ENCODE assay signal across 20 mouse cellular contexts in the genomic region with DNA sequence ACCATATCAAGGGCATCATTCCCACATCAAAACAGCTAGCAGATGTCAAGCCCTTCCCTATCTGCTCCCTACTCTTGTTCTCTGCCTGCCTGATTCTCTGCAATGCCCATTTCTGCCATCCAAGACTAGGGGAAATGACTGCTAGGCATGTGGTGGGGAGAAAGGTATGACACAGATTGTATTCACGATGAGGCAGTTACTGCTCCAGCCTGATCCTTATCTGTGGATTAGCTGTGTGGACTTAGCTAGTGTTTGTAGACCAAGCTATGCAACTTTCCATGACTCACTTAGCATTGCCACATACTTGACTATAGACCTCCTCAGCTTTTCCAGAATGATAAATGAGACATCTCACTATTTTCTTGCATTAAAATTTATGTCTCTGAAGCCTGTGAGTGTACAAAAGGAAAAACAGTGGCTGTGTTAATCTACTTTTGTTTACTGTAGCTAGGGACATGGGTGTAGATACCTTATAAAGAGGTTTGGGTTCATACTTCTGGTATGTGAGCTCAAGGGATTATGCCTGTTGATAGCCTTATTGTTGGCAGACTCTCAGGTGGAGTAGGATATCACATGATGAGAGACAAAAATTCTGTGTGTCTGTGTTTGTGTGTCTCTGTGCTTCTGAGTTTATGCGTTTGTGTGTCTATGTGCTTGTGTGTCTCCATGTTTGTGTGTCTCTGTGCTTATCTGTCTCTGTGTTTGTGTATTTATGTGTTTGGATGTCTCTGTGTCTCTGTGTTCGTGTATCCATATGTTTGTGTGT. TPM values are rescaled to one million over a fixed set of nuclear protein-coding genes. Genes with fewer than 3 reads are reported as not detected.
DNase-seq lines count a peak whose midpoint lies in the region; ATAC-seq lines count a peak whose summit lies in the region.
"Had no signal": no experiment of that assay in that cellular context is flagged by ENCODE, and none has a peak within 500 bp of the region (broad histone marks: within the 10 kb centered on the region; RNA-seq: fewer than 3 reads in every experiment).

No protein-coding gene starts in this region.

- H3K27ac ChIP-seq in heart, embryonic 11.5 days (ENCODE audit: low read depth, low read length): no peak overlapping the region
- H3K27ac ChIP-seq: embryonic facial prominence, embryonic 12.5 days; hindbrain, embryonic 15.5 days; kidney, postnatal 0 days; limb, embryonic 12.5 days; liver, embryonic 13.5 days; lung, embryonic 15.5 days; midbrain, embryonic 12.5 days had no signal

- no peaks in the 10 kb centered on the region for H3K36me3 ChIP-seq in heart, embryonic 11.5 days (ENCODE audit: control insufficient read depth, insufficient read depth, low read length)
- H3K36me3 ChIP-seq: embryonic facial prominence, embryonic 12.5 days; hindbrain, embryonic 15.5 days; limb, embryonic 12.5 days; liver, embryonic 13.5 days; lung, embryonic 15.5 days; midbrain, embryonic 12.5 days had no signal

- DNase-seq in heart, adult 11 months: peak; percentile 33
- DNase-seq in urinary bladder, postnatal 36 days (ENCODE audit: low spot score in 2 of 2): peak; percentile 6 to 16
- DNase-seq in urinary bladder, adult 2 months (ENCODE audit: low spot score): no peak
- DNase-seq in fibroblast of lung, adult 2 months (ENCODE audit: low read depth): peak; percentile 69
- DNase-seq in yolk sac, embryonic 10.5 days (ENCODE audit: low spot score): peak; percentile 26
- DNase-seq in retina, embryonic 14.5 days (ENCODE audit: low spot score): no peak
- DNase-seq: cerebellum, adult 9-11 months; forebrain, postnatal 0 days; heart, postnatal 36 days; kidney, adult 18-20 months; liver, embryonic 13.5 days; thymus, adult 2 months had no signal

- H3K4me1 ChIP-seq in heart, embryonic 11.5 days (ENCODE audit: control insufficient read depth, insufficient read depth, low read length): 0 out of 2 replicates have a peak, but pooled peaks cover 4% of the 10 kb centered on the region
- H3K4me1 ChIP-seq: embryonic facial prominence, embryonic 12.5 days; hindbrain, embryonic 15.5 days; limb, embryonic 12.5 days; liver, embryonic 13.5 days; midbrain, embryonic 12.5 days had no signal

- no peak overlapping the region for H3K4me2 ChIP-seq in heart, embryonic 11.5 days
- H3K4me2 ChIP-seq: embryonic facial prominence, embryonic 12.5 days; hindbrain, embryonic 15.5 days; limb, embryonic 12.5 days; liver, embryonic 13.5 days; lung, embryonic 15.5 days; midbrain, embryonic 12.5 days had no signal

- H3K9me3 ChIP-seq in heart, embryonic 11.5 days (replicated peaks; ENCODE audit: control insufficient read depth, low read length): no peaks in the 10 kb centered on the region
- H3K9me3 ChIP-seq: embryonic facial prominence, embryonic 12.5 days; hindbrain, embryonic 15.5 days; limb, embryonic 12.5 days; liver, embryonic 13.5 days; lung, embryonic 15.5 days; midbrain, embryonic 12.5 days had no signal

- WGBS in heart, embryonic 11.5 days (ENCODE audit: insufficient replicate concordance): 68% methylated on average over 3 of the region's 3 CpGs

- H3K27me3 ChIP-seq in heart, embryonic 11.5 days (ENCODE audit: control insufficient read depth, insufficient read depth, low read length): no peaks in the 10 kb centered on the region; the same call in 1 of the 2 replicates
- H3K27me3 ChIP-seq: embryonic facial prominence, embryonic 12.5 days; hindbrain, embryonic 15.5 days; limb, embryonic 12.5 days; liver, embryonic 13.5 days; lung, embryonic 15.5 days; midbrain, embryonic 12.5 days had no signal

- no peak for ATAC-seq in heart, embryonic 11.5 days (replicated peaks; ENCODE audit: insufficient number of reproducible peaks, low FRiP score, low TSS enrichment)
- ATAC-seq in granulocyte monocyte progenitor cell, adult 5-6 weeks (replicated peaks; ENCODE audit: poor library complexity, severe bottlenecking): no peak; the same call in 1 of the 2 replicates
- ATAC-seq: forebrain, postnatal 0 days had no signal

- no peak overlapping the region for H3K9ac ChIP-seq in heart, embryonic 11.5 days (ENCODE audit: low read depth, low read length)
- H3K9ac ChIP-seq: embryonic facial prominence, embryonic 12.5 days; forebrain, postnatal 0 days; hindbrain, embryonic 15.5 days; limb, embryonic 12.5 days; liver, embryonic 13.5 days; lung, embryonic 15.5 days; midbrain, embryonic 12.5 days had no signal

- H3K4me3 ChIP-seq in heart, embryonic 11.5 days (ENCODE audit: low read depth, low read length): no peak overlapping the region
- H3K4me3 ChIP-seq: embryonic facial prominence, embryonic 12.5 days; hindbrain, embryonic 15.5 days; limb, embryonic 12.5 days; liver, embryonic 13.5 days; lung, embryonic 15.5 days; midbrain, embryonic 12.5 days had no signal

RNA-seq across cellular contexts. Expression of gene Ank, which starts 47.7 kb away (rescaled TPM):
- 11.9 and 13.5 TPM in 2 replicates for polyA plus RNA-seq in heart, embryonic 11.5 days (2014; fragmentation: Nextera tagmentation; extraction: Ambion mirVana)
- 53.4 and 62.1 TPM in 2 replicates for polyA plus RNA-seq in urinary bladder, adult 2 months (2012; rRNA removed)
- 20.1 and 20.8 TPM in 2 replicates for total RNA-seq in granulocyte monocyte progenitor cell, adult 5-6 weeks (2014; fragmentation: Nextera tagmentation)
- 11.3 and 12.4 TPM in 2 replicates for total RNA-seq in granulocyte monocyte progenitor cell, adult 5-6 weeks (2017)

Comparison
In these comparisons a context has a peak if more than half of its experiments do, and no peak if none do; other contexts are left out.
1. DNase-seq: peak in heart, adult 11 months (single experiment), urinary bladder, postnatal 36 days (2 of 2), fibroblast of lung, adult 2 months (single experiment) and yolk sac, embryonic 10.5 days (single experiment); none in urinary bladder, adult 2 months (single experiment) and retina, embryonic 14.5 days (single experiment).